Mouse (Mus musculus): ENCODE data around the gene Fstl3. TPM values are rescaled to one million over a fixed set of nuclear protein-coding genes. Genes with fewer than 3 reads are reported as not detected.
A peak's percentile ranks its signal among the peaks of the same experiment; 100 is the strongest.

The Fstl3 gene
- total RNA-seq, 4 experiments from 2014 or later: 8.8 to 55.0 (median 26.2) TPM

DNA sequence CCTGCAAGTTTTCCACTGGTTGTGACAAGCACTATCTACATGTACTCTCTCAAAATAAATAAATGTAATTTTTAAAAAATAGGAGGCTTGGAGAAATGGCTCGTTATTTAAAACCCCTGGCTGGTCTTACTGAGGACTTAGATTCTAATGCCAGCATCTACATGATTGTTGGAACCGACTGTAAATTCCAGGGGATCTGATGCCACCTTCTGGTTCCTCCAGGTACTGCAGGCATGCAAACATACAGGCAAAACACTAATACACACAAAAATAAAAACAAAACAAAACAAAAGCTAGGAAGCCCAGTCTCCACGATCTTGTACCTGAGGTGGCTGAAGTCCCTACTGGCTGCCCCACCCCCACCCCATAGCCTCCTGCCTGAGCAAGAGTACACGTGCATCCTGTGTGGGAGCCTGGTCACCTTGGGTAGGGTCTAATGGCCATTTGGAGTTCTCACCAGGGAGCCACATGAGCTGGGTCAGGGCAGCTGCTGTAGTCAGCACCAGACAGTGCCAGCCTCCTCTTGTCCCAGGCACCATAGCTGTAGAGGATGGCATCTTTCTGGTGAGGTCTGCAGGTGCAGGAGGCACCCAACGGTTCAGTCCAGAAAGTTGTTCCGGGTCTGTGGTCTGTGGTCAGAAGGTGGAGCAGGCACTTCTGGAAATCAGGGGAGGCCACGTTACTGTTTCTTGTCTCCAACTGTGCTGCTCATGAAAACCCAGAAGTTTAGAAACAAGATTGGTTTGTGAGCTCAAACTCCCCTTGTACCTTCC, 11.5 kb downstream of the Fstl3 start:
- no peak for DNase-seq

DNA sequence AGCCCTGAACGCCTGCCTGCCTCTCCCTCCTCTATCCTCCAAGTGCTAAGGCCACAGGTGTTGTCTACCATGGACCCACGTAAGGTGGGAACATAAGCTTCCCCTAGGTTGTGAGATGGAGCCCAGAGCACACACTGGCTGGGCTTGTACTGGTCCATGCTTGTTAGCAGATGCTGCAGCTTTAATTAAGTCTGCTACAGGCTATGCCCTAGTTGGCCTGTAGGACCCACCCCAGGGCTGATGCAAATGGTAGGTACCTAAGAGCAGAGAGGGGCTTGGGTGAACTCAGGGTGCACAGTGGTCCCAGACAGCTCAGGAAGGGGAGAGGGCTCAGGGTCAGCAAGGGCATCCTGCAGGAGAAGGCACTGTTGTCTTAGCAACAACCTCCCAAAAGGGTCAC, 12.5 kb downstream of the Fstl3 start:
- DNase-seq: no peak

DNA sequence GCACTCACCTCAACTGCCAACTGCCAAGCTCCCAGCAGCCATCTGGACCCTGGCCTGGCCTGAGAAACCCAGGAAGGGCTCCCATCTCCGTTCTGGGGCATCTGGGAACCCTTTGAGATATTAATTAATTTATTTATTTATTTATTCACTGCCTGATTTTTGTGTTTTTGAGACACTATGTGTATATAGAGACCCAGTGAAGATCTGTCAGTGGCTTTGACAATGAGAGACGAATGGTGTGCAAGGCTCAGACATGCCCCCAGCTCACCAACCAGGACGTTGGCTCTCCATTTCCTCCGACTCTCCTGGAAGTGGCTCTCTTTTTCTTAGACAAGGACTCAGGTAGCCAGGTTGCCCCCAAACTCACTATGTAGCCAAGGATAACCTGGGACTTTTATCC, 13.8 kb downstream of the Fstl3 start, which contains the start of gene Prss57:
Prss57 (minus strand) TSS at position 101 of the 400 bp plus-strand sequence.
- no peak for DNase-seq

DNA sequence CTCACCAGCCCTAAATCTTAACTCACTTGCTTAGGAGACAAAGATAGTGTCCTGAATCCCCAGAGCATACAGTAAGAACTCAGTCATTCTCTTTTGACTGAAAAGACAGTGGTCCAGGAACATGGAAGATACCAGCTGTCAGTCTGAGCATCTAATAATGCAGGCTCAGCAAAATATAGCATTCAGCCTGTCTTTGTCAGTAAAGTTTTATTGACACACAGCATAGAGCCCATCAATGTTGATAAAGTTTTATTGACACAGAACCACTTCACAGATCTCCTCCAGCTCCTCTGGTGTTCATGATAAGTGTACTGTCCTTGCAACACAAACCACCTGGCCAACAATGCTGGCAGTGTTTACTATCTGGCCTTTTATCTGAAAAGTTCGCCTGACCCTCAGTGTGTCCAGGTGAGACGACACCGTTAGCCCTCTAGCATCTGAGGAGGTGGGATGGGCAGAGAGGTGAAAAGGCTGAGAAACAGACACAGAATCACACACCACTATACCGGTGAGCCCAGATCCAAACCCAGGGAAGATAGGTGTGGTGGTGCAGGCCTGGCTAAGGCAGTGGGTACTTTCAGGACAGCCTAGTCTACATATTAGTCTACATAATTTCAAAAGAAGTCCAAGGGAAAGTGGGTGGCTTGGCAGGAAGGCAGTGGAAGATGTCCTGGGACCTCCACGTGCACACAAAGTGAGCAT, 15.4 kb downstream of the Fstl3 start:
- DNase-seq: no peak

DNA sequence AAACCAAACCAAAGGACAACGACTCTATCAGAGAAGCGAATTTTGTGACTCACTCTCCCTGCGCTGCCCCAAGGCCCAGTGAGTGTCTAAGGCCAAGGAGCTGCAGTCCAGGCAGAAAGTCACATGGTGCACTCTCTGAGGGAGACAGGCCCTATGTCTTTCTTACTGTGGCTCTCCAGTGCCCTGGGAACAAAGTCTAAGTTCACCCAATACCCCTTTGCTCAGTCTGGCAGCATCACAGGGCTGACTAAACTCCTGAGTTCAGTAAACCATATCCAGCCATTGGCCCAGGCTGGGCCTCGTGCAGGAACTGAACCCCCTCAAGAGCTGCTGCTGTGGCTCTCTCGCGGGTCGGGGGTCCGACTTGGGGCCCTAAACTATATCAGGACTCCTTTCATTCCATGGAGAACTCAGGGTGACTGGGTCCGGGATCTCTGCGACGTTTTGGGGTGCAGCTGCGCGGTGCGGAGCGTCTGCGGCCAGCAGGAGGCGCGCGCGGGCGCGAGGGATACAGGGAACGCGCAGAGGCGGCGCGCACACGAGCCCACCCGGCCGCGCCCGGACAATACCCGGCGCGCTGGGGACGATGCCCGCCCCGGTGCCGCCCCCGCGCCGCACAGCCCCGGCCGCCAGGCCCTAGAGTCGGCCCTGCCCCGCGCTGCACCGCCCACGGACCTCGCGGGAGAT, 16.1 kb downstream of the Fstl3 start, which contains the start of gene Palm:
Palm (plus strand) TSS at position 522 of the 687 bp plus-strand sequence.
- peak; percentile 72 for DNase-seq

DNA sequence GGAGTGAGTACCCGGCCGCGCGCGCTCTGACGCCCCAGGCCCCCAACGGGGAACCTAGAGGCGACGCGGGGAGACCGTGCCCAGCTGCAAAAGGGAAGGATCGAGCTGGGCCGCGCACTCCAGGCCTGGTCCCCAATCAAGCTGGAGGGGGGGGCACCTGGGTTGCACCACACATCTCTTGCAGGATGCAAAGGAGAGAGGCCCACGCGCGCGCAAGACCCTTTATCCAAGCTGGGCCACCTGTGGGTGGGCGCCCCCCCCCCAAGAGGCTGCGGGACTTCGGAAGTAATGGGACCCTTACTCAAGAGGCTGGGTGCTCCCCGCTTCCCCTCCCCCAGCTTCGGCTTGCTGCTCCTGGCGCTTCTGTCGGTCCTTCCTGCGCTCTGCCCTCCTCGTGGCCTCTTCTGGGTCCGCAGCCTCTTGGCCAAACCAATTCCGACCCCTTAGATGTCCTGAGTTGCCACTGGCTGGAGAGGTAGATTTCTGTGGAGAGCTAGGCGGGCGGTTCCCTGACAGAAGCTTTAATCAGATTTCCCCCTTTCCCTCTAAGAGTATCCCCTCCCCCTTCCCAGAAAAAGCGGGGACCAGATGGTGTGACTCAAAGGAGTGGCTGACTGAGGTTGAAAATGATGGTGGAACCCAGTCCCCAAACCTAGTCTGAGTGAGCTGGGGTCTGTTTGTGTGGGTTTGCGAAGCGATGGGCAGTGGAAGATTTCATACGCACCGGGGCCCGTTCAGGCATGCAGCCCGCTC, 16.8 kb downstream of the Fstl3 start:
- no peak for DNase-seq

DNA sequence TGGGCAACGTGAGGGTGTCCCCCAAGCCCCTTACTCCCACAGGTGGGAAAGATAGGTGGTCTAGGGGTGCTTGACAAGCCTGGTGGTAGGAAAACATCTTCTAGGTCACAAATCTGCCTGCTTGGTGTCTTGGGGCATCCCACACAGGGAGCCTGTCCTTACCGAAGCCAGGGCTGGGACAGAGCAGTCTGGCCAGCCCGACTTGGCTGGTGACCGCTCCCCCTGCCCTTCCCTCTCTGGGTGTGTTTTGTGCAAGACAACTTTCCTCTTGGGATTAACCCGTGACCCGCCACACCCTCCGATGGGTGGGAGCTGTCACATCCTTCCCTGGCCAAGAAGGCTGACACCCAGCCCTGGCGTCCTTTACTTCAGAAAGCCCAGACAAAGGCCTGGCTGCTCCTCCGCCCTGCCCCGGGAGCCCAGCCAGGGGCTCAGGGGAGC, 17.4 kb downstream of the Fstl3 start:
- peak; percentile 69 for DNase-seq

DNA sequence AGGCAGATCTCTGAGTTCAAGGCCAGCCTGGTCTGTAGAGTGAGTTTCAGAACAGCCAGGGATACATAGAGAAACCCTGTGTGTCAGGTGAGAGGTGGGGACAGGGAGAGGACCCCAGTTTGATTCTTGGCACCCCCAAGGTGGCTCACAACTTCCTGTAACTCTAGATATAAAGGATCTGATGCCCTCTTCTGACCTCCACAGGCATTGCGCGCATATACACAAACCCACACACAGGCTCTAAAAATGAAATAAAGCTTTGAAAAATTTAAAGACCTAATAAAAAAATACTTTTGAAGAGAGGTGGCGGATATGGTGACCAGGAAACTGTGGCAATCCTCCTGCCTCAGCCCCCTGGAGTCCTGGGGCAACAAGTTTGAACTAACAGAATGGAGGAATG, 18.8 kb downstream of the Fstl3 start:
- no peak for DNase-seq

DNA sequence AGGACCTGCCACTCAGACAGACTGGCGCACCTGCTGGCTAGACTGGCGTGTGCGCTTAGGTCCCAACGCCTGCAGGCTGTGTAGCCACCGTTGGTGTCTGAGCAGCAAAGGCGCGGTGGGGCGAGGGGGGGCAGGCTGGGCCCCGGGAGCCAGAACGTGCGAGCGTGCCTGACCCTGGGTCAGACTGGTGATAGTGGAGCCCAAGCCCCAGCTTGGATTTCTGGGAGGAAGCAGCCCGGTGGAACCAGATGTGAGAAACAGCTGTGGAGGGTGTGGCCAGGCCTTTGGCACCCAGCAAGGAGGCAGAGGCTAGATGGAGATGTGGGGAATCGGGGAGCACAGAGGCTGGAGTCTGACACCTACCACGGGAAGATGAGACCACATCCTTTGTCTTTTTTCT, 20.3 kb downstream of the Fstl3 start:
- no peak for DNase-seq

DNA sequence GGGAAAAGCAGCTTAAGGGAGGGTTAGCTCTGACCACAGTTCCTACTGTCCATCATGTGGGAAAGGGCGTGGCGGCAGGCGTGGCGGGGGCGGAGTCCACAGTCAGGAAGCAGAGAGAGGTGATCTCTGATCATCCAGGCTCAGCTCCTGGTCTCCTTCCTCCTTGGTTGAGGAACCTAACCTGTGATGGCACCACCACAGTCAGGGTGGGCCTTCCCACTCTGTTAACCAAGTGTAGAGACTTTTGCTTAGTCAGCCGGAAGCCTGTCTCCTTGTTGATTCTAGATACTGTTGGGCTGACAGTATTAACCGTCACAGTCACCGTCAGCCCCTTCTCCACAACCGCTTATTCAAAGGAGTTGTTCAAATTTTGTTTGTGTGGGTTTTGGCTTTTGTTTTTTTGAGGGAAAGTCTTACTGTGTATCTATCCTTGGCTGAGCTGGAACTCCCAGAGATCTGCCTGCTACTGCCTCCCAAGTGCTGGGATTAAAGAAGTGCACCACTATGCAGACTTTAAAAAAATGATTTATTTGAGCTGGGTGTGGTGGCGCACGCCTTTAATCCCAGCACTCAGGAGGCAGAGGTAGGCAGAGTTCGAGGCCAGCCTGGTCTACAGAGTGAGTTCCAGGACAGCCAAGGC, 21.3 kb downstream of the Fstl3 start:
- DNase-seq: no peak

DNA sequence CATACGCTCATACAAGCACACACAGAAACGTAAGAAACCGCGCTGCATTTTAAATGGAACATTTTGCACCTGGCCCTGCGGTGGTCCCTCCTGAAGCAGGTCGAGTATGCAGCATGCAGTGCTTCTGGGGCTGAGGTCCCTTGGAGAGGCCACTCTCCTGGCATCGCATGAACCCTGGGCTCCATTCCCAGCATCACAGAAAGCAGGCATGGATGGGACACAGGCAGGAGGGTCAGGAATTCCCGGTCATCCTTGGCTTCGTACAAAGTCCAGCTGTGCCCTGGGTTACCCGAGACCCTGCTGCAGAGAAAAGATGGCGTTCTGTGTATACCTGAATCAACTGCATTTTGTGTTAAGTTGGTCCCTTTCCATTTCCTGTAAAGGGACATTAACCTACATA, 23.4 kb downstream of the Fstl3 start:
- DNase-seq: no peak

DNA sequence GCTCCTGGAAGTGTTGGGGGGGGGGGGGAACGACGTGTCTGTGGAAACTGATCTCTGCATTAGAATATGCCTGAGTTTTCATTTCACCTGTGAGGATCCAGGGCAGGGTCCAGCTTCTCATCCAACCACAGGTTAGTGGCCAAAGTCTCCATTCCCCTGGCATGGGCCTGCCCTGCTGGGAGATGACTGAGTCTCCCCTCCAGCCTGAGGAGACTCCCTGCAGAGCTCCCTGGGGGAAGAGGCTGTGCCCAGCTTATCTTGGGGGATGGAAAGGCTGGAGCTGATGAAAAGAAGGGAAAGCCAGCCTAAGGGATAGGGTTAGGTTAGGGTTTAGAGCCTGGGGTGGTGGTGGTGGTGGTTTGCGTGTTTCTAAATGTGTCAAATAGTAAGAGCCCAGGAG, 24.8 kb downstream of the Fstl3 start:
- DNase-seq: no peak

DNA sequence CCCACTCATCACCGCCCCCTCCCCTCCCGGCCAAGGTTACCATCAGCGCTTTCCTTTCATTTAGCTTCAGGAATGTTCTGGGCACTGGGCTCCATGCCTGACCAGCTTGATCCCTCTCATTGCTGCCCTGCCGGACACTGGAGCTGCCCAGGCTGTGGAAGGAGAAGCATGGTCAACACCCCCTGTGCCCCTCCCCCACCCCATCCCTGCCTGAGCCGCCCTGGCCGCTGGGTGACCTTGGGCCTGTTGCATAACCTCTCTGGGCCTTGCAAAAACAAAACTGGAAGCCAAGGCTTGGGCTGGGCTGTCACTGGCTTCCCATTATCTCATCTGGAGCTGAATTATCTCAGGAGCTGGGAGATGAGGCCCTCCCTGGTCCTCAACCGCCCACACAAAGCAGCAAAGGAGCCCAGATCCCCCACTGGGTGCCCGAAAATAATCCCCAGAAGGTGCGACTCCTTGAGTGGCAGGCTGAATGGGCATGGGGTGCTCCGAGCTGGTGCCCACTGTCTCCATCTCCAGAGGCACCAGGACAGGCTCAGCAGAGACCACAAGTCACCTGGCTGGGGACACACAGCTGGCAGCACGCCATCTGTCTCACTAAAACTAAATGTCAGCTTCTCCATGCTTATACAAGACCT, 25.4 kb downstream of the Fstl3 start:
- DNase-seq: peak; percentile 89

DNA sequence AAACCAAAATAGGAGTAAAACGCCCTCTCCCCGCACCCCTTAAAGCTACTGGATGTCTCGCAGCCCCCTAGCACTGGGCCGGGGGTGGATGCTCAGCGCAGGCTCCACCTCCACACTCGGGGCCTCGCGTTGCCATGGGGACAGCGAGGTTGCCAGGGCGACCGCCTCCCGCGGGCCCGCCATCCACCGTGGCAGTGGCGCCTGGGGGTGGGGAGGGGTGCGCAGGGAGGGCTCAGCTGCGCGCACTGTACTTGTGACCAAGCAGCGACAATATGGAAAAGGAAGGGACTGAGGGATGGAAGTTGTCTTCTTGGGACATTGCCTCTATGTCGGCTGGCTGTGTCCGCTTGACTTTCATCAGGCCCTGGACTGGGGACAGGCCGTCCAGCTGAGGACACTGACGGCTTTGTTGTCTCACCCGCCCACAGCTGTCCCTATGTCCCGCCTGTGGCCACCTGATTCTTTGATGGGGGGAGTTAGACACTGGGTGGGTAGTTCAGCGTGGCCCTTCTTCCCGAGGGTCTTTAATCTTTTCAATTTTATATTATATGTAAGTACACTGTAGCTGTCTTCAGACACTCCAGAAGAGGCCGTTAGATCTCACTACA, 26.7 kb downstream of the Fstl3 start:
- no peak for DNase-seq

DNA sequence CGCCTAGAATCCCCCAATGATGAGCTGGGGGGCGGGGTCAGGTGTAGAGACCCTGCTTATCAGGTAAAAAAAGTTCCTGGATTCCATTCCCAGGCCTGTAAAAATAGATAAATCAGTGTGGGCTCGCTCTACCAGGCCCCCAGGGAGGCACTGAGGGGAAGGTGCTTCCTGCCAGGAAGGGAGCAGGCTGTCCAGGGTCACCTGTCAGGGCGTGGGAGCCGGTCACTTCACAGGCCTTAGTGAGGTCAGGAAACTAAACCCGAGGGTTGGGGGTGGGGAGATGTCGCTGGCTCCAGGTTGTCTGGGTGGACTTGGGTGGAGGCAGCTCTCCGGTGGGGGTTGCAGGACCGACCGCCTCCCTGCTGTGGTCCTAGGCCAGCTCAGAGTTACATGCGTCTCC, 28.6 kb downstream of the Fstl3 start:
- peak; percentile 55 for DNase-seq

DNA sequence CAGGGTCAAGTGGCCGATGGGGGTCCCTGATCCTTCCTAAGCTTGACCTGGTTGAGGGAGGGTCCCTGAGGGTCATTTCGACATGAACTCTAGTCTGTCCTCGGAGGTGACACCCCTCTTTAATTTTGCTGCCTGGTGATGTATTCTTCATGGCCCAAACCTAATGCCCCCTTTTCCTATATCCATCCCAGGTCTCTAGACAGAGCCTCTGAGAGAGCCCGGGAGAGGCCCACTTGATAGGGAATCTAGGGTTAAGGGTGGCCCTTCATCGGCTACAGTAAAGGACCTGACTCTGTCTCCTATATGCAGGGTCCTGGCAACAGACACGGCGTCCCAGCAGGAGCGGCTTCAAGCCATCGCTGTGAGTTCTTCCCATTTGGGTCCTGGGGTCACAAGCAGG, 29.3 kb downstream of the Fstl3 start:
- DNase-seq: no peak

DNA sequence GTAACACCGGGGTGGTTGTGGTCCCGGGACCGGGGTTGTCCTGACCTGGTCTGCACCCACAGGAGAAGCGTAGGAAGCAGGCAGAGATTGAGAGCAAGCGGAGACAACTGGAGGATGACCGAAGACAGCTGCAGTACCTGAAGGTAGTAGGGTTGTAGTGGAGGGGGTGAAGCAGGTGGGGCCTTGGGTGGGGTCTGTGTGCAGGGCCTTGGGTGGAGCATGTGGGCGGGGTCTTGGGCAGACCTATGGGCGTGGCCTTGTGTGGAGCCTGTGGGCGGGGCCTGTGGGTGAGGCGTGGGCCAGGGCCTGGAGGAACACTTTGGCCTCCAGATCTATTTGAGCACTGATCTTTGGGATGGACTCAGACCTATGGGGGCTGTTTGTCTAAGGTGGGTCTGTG, 29.9 kb downstream of the Fstl3 start:
- no peak for DNase-seq

DNA sequence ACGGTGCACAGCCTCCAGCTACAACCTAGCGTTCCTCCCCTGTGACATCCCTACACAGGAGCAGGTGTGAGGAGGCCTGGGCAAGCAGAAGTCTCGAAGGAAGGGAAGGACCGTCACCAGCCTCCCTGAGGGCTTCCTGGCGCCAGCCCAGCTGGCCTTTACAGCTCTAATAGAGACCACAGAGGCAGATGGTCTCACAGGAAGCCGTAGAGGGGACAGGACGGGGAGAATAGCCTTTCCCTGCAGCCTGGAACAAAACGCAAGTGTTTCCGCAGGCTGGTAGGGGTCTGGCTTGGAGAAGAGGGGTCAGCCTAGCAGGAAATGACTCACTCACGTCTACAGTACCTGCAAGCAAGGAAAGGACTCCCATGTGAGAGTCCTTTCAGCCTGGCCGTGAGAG, 30.8 kb downstream of the Fstl3 start:
- no peak for DNase-seq

DNA sequence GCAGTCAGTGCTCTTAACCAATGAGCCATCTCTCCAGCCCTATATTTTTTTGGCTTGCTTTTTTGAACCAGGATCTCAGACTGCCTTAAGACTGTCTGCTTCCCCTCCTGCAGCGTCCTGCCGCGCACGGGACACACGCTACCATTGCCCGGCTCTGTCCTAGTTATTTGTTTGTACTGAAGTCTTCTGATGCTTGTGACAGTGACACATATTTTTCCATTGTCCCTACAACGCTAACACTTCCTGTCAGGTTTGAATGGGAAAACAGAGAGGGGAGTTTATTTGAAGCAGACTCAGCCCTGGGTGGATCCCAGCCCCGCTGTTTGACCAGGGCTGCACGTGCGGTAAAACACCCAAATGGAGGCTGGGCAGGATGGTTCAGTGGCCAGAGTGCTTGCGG, 31.7 kb downstream of the Fstl3 start:
- no peak for DNase-seq

DNA sequence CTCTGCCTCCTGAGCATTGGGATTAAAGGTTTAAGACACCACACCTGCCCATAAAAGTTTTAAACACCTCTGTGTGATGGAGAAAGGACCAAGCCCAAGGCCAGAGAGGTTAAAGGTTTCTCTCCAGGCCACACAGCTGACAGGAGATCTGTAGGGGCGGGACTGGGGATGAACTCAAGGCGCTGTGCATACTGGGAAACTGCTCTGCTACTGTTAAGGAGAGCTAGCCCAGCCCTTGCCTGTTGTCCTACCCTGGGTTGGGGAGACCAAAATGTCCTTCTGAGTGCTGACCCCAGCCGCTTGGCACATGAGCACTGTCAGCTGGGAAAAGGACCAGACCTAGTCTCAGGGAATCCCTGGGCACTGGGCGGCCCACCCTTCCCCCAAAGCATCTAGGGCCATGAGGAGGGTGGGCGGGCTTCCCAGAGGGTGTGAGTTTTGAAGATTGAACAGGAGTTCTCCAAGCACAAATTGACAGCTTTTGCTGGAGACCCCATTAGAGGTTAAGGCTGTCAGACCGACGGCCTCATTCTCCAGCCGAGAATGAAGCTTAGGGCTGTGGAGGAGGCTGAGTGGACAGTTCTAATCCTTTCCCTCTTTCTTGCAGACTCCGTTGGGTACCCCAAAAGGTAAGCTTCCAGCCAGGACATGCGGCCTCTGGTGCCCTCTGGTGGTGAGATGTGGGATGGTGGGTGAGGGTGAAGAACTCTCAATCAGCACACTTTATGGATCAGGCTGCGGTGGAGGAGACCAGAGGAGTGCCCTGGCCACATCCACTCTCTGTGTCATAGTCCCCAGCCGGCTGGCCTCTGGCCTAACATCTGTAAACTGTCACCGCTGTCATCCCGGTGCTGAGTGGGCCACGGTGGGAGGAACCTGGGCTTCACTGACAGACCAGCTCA, 34.9 kb downstream of the Fstl3 start:
- peak; percentile 71 for DNase-seq

Data from adrenal gland, adult 8-10 months (tissue).